ENCODE assay signal across 26 mouse cellular contexts in the genomic region with DNA sequence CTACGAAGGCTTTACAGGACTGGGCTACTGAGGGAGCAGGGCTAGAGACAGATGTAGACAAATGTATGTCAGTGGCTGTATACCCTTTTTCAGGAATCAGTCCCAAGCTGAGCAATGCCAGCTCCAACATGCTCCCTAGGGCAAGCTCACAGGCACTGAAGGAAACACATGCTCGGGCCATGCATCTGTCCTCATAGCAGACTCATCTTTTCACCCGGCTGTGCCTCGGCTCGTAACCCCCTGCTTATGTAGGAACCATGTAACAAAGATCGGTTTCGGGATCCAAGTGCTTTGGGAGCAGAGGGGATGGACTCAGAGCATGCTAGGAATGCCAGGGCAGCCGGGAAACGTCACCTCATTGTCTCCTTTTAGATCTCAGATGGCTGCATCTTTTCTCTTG. TPM values are rescaled to one million over a fixed set of nuclear protein-coding genes. Genes with fewer than 3 reads are reported as not detected.
DNase-seq lines count a peak whose midpoint lies in the region; ATAC-seq and TF ChIP-seq lines count a peak whose summit lies in the region.
"Had no signal": no experiment of that assay in that cellular context is flagged by ENCODE, and none has a peak within 500 bp of the region (broad histone marks: within the 10 kb centered on the region; RNA-seq: fewer than 3 reads in every experiment).

No protein-coding gene starts in this region.

- no peak for ATAC-seq in forebrain, embryonic 15.5 days (replicated peaks)
- ATAC-seq in kidney, postnatal 0 days (replicated peaks; ENCODE audit: low FRiP score, low read depth), result no peak
- ATAC-seq in midbrain, embryonic 15.5 days (replicated peaks), result no peak
- ATAC-seq: CD4-positive, CD25-positive, alpha-beta regulatory T cell, adult 4 months; forebrain, embryonic 13.5 days; forebrain, embryonic 16.5 days had no signal

- H3K27ac ChIP-seq in forebrain, embryonic 10.5 days, result 0 out of 2 replicates have a peak overlapping the region, but pooled peaks have one; percentile 0
- no peak overlapping the region for H3K27ac ChIP-seq in forebrain, embryonic 15.5 days (replicated peaks)
- H3K27ac ChIP-seq in kidney, postnatal 0 days, result no peak overlapping the region
- H3K27ac ChIP-seq in midbrain, embryonic 10.5 days (replicated peaks), result 0 out of 2 replicates have a peak overlapping the region, but pooled peaks have one; percentile 13
- no peak overlapping the region for H3K27ac ChIP-seq in midbrain, embryonic 15.5 days
- H3K27ac ChIP-seq: embryonic facial prominence, embryonic 13.5 days; embryonic facial prominence, embryonic 15.5 days; forebrain, embryonic 13.5 days had no signal

- H3K9me3 ChIP-seq in forebrain, embryonic 10.5 days, result no peaks in the 10 kb centered on the region
- no peaks in the 10 kb centered on the region for H3K9me3 ChIP-seq in forebrain, embryonic 15.5 days
- no peaks in the 10 kb centered on the region for H3K9me3 ChIP-seq in kidney, postnatal 0 days (replicated peaks; ENCODE audit: low read length)
- no peaks in the 10 kb centered on the region for H3K9me3 ChIP-seq in midbrain, embryonic 10.5 days (replicated peaks)
- H3K9me3 ChIP-seq in midbrain, embryonic 15.5 days, result no peaks in the 10 kb centered on the region
- H3K9me3 ChIP-seq: embryonic facial prominence, embryonic 13.5 days; embryonic facial prominence, embryonic 15.5 days; forebrain, embryonic 13.5 days; G1E had no signal

- no peaks in the 10 kb centered on the region for H3K36me3 ChIP-seq in forebrain, embryonic 10.5 days (replicated peaks)
- no peaks in the 10 kb centered on the region for H3K36me3 ChIP-seq in forebrain, embryonic 15.5 days
- no peaks in the 10 kb centered on the region for H3K36me3 ChIP-seq in kidney, postnatal 0 days (ENCODE audit: insufficient read depth, low read length)
- no peaks in the 10 kb centered on the region for H3K36me3 ChIP-seq in midbrain, embryonic 10.5 days
- H3K36me3 ChIP-seq in midbrain, embryonic 15.5 days (replicated peaks), result no peaks in the 10 kb centered on the region
- H3K36me3 ChIP-seq: embryonic facial prominence, embryonic 13.5 days; embryonic facial prominence, embryonic 15.5 days; G1E had no signal

- DNase-seq in forebrain, embryonic 10.5 days (ENCODE audit: extremely low spot score, low spot score), result no peak
- DNase-seq in kidney, postnatal 0 days (ENCODE audit: low spot score), result peak; percentile 29
- DNase-seq in kidney, adult 18-20 months, result no peak
- no peak for DNase-seq in midbrain, embryonic 10.5 days (ENCODE audit: low spot score)
- peak; percentile 60 for DNase-seq in Muller cell, postnatal 12 days (ENCODE audit: inconsistent ontology term)
- DNase-seq: adrenal gland, adult 2 months; adrenal gland, postnatal 10 days; adrenal gland, postnatal 25 days; B cell, adult 2 months; cerebellum, adult 11 months; cerebellum, adult 18-20 months; cerebellum, adult 8-10 months; cerebellum, adult 9-11 months; cerebellum, postnatal 14 days; cerebellum, postnatal 36 days; embryo, embryonic 11 days had no signal

- whole genome bisulfite sequencing in forebrain, embryonic 10.5 days, result 65% methylated on average over 9 of the region's 9 CpGs
- 58% methylated on average over 9 of the region's 9 CpGs for WGBS in forebrain, embryonic 15.5 days
- WGBS in kidney, postnatal 0 days, result 30% methylated on average over 9 of the region's 9 CpGs
- 46% methylated on average over 9 of the region's 9 CpGs for WGBS in midbrain, embryonic 10.5 days
- WGBS in midbrain, embryonic 15.5 days, result 52% methylated on average over 9 of the region's 9 CpGs

- H3K9ac ChIP-seq in forebrain, embryonic 15.5 days (replicated peaks), result no peak overlapping the region
- no peak overlapping the region for H3K9ac ChIP-seq in kidney, postnatal 0 days (ENCODE audit: low read depth, low read length)
- H3K9ac ChIP-seq in midbrain, embryonic 15.5 days, result no peak overlapping the region
- H3K9ac ChIP-seq: embryonic facial prominence, embryonic 13.5 days; embryonic facial prominence, embryonic 15.5 days; forebrain, embryonic 13.5 days had no signal

- no peak overlapping the region for H3K4me3 ChIP-seq in forebrain, embryonic 10.5 days
- H3K4me3 ChIP-seq in forebrain, embryonic 15.5 days, result no peak overlapping the region
- H3K4me3 ChIP-seq in kidney, postnatal 0 days (replicated peaks; ENCODE audit: low read depth, low read length), result no peak overlapping the region
- no peak overlapping the region for H3K4me3 ChIP-seq in midbrain, embryonic 10.5 days
- H3K4me3 ChIP-seq in midbrain, embryonic 15.5 days, result no peak overlapping the region
- H3K4me3 ChIP-seq: embryonic facial prominence, embryonic 13.5 days; embryonic facial prominence, embryonic 15.5 days; erythroblast, embryonic 14.5 days; forebrain, embryonic 13.5 days had no signal

- no peak overlapping the region for H3K4me2 ChIP-seq in forebrain, embryonic 15.5 days (replicated peaks)
- H3K4me2 ChIP-seq in kidney, postnatal 0 days (ENCODE audit: low read length), result no peak overlapping the region
- H3K4me2 ChIP-seq in midbrain, embryonic 15.5 days, result no peak overlapping the region
- H3K4me2 ChIP-seq: embryonic facial prominence, embryonic 13.5 days; embryonic facial prominence, embryonic 15.5 days; forebrain, embryonic 13.5 days had no signal

- no peak for TF ChIP-seq CTCF in kidney, postnatal 0 days (IDR thresholded peaks at IDR 0.05; ENCODE audit: low read depth)

- no peaks in the 10 kb centered on the region for H3K27me3 ChIP-seq in forebrain, embryonic 10.5 days (ENCODE audit: poor library complexity, severe bottlenecking)
- H3K27me3 ChIP-seq in forebrain, embryonic 15.5 days, result no peaks in the 10 kb centered on the region
- H3K27me3 ChIP-seq in kidney, postnatal 0 days (ENCODE audit: insufficient read depth, low read length), result no peaks in the 10 kb centered on the region
- H3K27me3 ChIP-seq in midbrain, embryonic 10.5 days (ENCODE audit: low read depth, poor library complexity, severe bottlenecking), result 0 out of 2 replicates have a peak, but pooled peaks cover 3% of the 10 kb centered on the region
- H3K27me3 ChIP-seq in midbrain, embryonic 15.5 days (replicated peaks), result no peaks in the 10 kb centered on the region
- H3K27me3 ChIP-seq: CH12.LX; embryonic facial prominence, embryonic 13.5 days; embryonic facial prominence, embryonic 15.5 days; forebrain, embryonic 13.5 days had no signal

- H3K4me1 ChIP-seq in forebrain, embryonic 10.5 days, result peaks cover 7% of the 10 kb centered on the region
- no peaks in the 10 kb centered on the region for H3K4me1 ChIP-seq in forebrain, embryonic 15.5 days
- 0 out of 2 replicates have a peak, but pooled peaks cover 4% of the 10 kb centered on the region for H3K4me1 ChIP-seq in kidney, postnatal 0 days (replicated peaks; ENCODE audit: insufficient read depth, low read length)
- H3K4me1 ChIP-seq in midbrain, embryonic 10.5 days, result peaks cover 6% of the 10 kb centered on the region
- H3K4me1 ChIP-seq in midbrain, embryonic 15.5 days, result no peaks in the 10 kb centered on the region
- H3K4me1 ChIP-seq: embryonic facial prominence, embryonic 13.5 days; forebrain, embryonic 13.5 days had no signal

RNA-seq across cellular contexts. Expression of a gene that starts 13.7 kb away (rescaled TPM):
- 3.2 and 3.9 TPM in 2 replicates for polyA plus RNA-seq in forebrain, embryonic 10.5 days (2016; fragmentation: Nextera tagmentation; extraction: Ambion mirVana)
- polyA plus RNA-seq in forebrain, embryonic 15.5 days (2015; fragmentation: Nextera tagmentation; extraction: Ambion mirVana), result 11.3 TPM in 2 replicates
- polyA plus RNA-seq in kidney, postnatal 0 days (2015; fragmentation: Nextera tagmentation; extraction: Ambion mirVana), result 1.4 and 1.8 TPM in 2 replicates
- 2.8 and 3.6 TPM in 2 replicates for polyA plus RNA-seq in midbrain, embryonic 10.5 days (2016; fragmentation: Nextera tagmentation; extraction: Ambion mirVana)
- 23.0 and 23.1 TPM in 2 replicates for polyA plus RNA-seq in midbrain, embryonic 15.5 days (2015; fragmentation: Nextera tagmentation; extraction: Ambion mirVana)

RNA-seq across cellular contexts. Expression of a gene that starts 14.4 kb away (rescaled TPM):
- 10.8 and 10.9 TPM in 2 replicates for polyA plus RNA-seq in forebrain, embryonic 10.5 days (2016; fragmentation: Nextera tagmentation; extraction: Ambion mirVana)
- polyA plus RNA-seq in forebrain, embryonic 15.5 days (2015; fragmentation: Nextera tagmentation; extraction: Ambion mirVana), result 12.3 and 12.5 TPM in 2 replicates
- 14.2 and 15.1 TPM in 2 replicates for polyA plus RNA-seq in kidney, postnatal 0 days (2015; fragmentation: Nextera tagmentation; extraction: Ambion mirVana)
- 13.9 and 14.9 TPM in 2 replicates for polyA plus RNA-seq in midbrain, embryonic 10.5 days (2016; fragmentation: Nextera tagmentation; extraction: Ambion mirVana)
- polyA plus RNA-seq in midbrain, embryonic 15.5 days (2015; fragmentation: Nextera tagmentation; extraction: Ambion mirVana), result 14.3 and 16.7 TPM in 2 replicates

RNA-seq across cellular contexts. Expression of a gene that starts 32.9 kb away (rescaled TPM):
- polyA plus RNA-seq in forebrain, embryonic 10.5 days (2016; fragmentation: Nextera tagmentation; extraction: Ambion mirVana), result 574 and 577 TPM in 2 replicates
- 441 and 472 TPM in 2 replicates for polyA plus RNA-seq in forebrain, embryonic 15.5 days (2015; fragmentation: Nextera tagmentation; extraction: Ambion mirVana)
- 836 and 985 TPM in 2 replicates for polyA plus RNA-seq in kidney, postnatal 0 days (2015; fragmentation: Nextera tagmentation; extraction: Ambion mirVana)
- 460 and 529 TPM in 2 replicates for polyA plus RNA-seq in midbrain, embryonic 10.5 days (2016; fragmentation: Nextera tagmentation; extraction: Ambion mirVana)
- polyA plus RNA-seq in midbrain, embryonic 15.5 days (2015; fragmentation: Nextera tagmentation; extraction: Ambion mirVana), result 322 and 332 TPM in 2 replicates

RNA-seq across cellular contexts. Expression of a gene that starts 36.6 kb away (rescaled TPM):
- polyA plus RNA-seq in forebrain, embryonic 10.5 days (2016; fragmentation: Nextera tagmentation; extraction: Ambion mirVana), result 63.4 and 68.8 TPM in 2 replicates
- 116 and 117 TPM in 2 replicates for polyA plus RNA-seq in forebrain, embryonic 15.5 days (2015; fragmentation: Nextera tagmentation; extraction: Ambion mirVana)
- 57.9 and 61.7 TPM in 2 replicates for polyA plus RNA-seq in kidney, postnatal 0 days (2015; fragmentation: Nextera tagmentation; extraction: Ambion mirVana)
- polyA plus RNA-seq in midbrain, embryonic 10.5 days (2016; fragmentation: Nextera tagmentation; extraction: Ambion mirVana), result 73.3 and 86.3 TPM in 2 replicates
- 122 and 123 TPM in 2 replicates for polyA plus RNA-seq in midbrain, embryonic 15.5 days (2015; fragmentation: Nextera tagmentation; extraction: Ambion mirVana)

RNA-seq across cellular contexts. Expression of a gene that starts 44.5 kb away (rescaled TPM):
- 7.2 and 24.4 TPM in 2 replicates for polyA plus RNA-seq in forebrain, embryonic 10.5 days (2016; fragmentation: Nextera tagmentation; extraction: Ambion mirVana)
- 0.09 and 0.33 TPM in 2 replicates for polyA plus RNA-seq in forebrain, embryonic 15.5 days (2015; fragmentation: Nextera tagmentation; extraction: Ambion mirVana)
- polyA plus RNA-seq in kidney, postnatal 0 days (2015; fragmentation: Nextera tagmentation; extraction: Ambion mirVana), result 1.5 and 2.0 TPM in 2 replicates
- polyA plus RNA-seq in midbrain, embryonic 10.5 days (2016; fragmentation: Nextera tagmentation; extraction: Ambion mirVana), result 3.9 and 6.7 TPM in 2 replicates
- 0.54 and 0.88 TPM in 2 replicates for polyA plus RNA-seq in midbrain, embryonic 15.5 days (2015; fragmentation: Nextera tagmentation; extraction: Ambion mirVana)
- polyA plus RNA-seq: erythroblast, embryonic 14.5 days had no signal

Comparison
In these comparisons a context has a peak if more than half of its experiments do, and no peak if none do; other contexts are left out.
1. DNase-seq: peak in kidney, postnatal 0 days (single experiment) and Muller cell, postnatal 12 days (single experiment); none in forebrain, embryonic 10.5 days (single experiment), kidney, adult 18-20 months (single experiment) and midbrain, embryonic 10.5 days (single experiment).
2. H3K27ac ChIP-seq: peak in forebrain, embryonic 10.5 days (single experiment) and midbrain, embryonic 10.5 days (single experiment); none in forebrain, embryonic 15.5 days (single experiment), kidney, postnatal 0 days (single experiment) and midbrain, embryonic 15.5 days (single experiment).